Mouse (Mus musculus): ENCODE measurements around the gene Olfr95.

GRCm38 (mm10) chr17:37196845-37197724 is 15.8 kb downstream of the Olfr95 start:
- no peak for TF ChIP-seq CTCF (IDR thresholded peaks at IDR 0.05; ENCODE audit: low read depth)
- no peak for TF ChIP-seq EP300 (IDR thresholded peaks at IDR 0.05; ENCODE audit: low read depth)

All from liver, embryonic 14.5 days (tissue).